Mouse (Mus musculus): ENCODE data around the gene Arid4a.
"Not testable (repeated sequence)": the region's sequence is repeated elsewhere in the genome, so short reads cannot be mapped to it uniquely, and the experiment has no call there.

Gene Arid4a

DNA sequence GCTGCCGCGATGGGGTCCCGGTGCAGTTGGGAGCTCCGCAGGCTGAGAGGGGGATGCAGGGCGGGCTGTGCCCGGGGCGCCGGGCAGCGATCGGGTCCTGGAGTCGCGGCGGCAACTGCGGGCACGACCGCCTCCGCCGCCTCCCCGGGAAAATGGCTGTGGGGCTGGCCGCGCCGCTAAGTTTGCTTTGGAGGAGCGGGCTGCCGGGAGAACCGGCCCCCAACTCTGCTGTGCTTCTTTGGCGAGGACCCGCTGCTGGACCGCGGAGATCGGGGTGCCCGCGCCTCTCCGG, 367 bp downstream of the Arid4a start:
- DNase-seq (ENCODE audit: low read depth, low spot score) = no peak

DNA sequence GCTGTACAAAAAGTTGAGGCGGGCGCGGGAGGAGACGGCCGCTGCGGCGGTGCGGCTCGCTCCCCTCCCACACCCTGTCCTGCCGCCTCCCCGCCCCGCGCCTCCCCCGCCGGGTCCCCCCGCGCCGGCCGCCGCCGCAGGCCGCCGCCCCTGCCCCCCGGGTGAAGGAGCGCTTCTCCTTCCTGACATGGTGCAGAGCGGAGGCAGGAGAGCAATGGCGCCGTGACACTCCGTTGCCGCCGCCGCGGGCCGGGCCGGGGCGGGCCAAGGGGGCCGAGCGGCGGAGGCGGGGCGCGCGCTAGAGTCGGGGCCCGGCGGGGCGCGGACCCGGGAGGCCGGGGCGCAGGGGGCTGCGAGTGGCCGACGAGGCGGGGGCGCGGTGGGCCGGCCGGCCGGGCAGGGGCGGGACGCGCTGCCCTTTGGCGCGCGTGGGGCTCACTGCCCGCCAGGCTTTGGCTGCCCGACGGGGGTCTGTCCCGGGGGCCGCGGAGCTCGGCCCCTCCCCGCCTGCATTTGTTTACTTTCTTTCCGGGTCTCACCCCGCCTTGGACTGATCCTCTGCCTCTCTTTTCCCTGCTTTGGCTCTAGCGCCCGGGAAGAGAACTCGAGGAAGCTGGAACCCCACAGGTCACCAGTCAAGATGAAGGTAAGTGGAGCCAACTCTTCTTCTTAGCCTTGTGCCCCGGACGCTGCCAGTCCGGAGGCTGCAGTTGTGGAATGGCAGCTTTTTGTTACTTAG, 882 bp downstream of the Arid4a start:
- DNase-seq (ENCODE audit: low read depth, low spot score) = peak; percentile 70

- no peak for DNase-seq (ENCODE audit: low read depth, low spot score)
These were observed 1.4 kb downstream of the Arid4a start for GRCm38 (mm10) chr12:71017242-71017571.

DNA sequence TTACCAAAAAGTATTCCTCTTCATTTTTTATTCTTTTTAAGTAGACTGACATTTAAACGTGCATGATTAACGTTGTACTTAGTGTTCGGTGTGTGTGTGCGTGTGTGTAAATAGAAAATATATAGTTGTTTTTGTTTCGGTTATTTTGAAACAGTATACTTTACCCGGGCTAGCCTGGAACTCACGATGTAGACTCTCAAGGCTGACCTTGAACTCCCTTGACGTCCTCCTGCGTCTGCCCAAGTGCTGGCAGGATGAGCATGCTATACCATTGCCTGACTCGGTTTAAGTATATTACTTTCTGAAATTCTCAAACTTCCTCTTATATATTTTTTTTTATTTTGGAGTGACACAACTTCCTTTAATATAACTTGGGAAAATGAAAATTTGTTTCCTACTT, 2.0 kb downstream of the Arid4a start:
- DNase-seq (ENCODE audit: low read depth, low spot score) = no peak

GRCm38 (mm10) chr12:71019211-71019610, 3.4 kb downstream of the Arid4a start:
- no peak for DNase-seq (ENCODE audit: low read depth, low spot score)

GRCm38 (mm10) chr12:71024411-71024810, 8.6 kb downstream of the Arid4a start:
- no peak for DNase-seq (ENCODE audit: low read depth, low spot score)

DNA sequence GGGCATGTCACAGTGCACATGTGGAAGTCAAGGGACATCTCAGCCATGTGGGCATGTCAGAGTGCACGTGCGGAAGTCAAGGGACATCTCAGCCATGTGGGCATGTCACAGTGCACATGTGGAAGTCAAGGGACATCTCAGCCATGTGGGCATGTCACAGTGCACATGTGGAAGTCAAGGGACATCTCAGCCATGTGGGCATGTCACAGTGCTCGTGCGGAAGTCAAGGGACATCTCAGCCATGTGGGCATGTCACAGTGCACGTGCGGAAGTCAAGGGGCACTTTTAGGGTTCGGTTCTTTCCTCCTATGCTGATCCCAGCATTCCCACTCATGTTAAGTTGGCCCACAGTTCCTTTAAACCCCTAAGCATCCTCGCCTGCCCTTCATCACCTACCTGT, 12.5 kb downstream of the Arid4a start:
- DNase-seq (ENCODE audit: low read depth, low spot score) = not testable (repeated sequence)

DNA sequence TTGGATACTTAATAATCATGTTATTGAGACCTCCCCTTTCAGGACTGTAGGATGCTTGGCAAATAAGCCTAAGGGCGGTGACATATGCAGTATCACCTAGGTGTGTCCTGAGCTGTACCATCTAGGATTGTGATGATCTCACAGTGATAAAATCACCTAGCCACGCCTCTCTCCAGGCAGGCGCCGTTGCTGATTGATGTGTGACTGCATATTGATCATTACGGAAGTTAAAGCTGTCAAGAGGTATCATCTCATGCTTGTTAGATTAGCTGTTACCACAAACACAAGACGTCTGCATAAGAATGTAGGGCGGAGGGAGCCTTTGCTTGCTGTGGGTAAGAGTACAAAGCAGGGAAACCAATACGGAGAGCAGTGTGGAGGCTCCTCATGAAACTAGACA, 14.5 kb downstream of the Arid4a start:
- peak; percentile 82 for DNase-seq (ENCODE audit: low read depth, low spot score)

DNA sequence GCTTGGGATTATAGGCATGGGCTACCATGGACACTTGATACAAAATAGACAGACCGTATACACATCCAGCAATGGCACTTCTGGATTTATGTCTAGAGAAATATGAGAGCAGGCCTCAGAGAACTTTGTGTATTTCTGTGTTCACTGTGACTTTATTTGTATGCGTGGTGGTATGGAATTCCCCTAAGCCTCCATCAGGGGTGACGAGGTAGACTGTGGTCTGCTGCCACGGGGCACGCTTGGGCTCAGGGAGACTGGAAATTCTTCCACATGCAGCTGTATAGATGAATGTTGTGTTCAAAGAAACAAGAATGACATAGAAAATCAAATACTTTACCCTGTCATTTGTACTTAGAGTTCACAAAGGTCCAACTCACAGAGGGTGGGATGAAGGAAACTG, 14.9 kb downstream of the Arid4a start:
- DNase-seq (ENCODE audit: low read depth, low spot score) = peak; percentile 76

DNA sequence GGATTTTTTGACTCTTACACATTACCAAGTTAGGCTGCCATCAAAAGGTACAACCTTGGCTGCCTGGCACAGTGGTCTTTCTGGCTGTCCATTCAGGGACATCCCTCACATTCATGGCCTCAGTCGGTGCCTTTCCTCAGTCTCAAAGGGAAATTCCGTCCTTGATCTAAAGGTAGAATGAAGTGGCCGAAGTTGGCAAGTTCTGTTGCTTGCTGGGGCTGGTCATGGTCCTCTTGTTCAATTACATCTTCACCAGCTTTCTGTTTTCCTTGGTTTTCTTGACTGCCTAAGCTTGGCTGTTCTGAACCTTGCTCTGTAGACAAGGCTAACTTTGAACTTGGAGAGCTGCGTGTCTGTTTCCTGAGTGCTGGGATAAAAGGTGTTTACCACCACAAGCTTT, 20.0 kb downstream of the Arid4a start:
- no peak for DNase-seq (ENCODE audit: low read depth, low spot score)

DNA sequence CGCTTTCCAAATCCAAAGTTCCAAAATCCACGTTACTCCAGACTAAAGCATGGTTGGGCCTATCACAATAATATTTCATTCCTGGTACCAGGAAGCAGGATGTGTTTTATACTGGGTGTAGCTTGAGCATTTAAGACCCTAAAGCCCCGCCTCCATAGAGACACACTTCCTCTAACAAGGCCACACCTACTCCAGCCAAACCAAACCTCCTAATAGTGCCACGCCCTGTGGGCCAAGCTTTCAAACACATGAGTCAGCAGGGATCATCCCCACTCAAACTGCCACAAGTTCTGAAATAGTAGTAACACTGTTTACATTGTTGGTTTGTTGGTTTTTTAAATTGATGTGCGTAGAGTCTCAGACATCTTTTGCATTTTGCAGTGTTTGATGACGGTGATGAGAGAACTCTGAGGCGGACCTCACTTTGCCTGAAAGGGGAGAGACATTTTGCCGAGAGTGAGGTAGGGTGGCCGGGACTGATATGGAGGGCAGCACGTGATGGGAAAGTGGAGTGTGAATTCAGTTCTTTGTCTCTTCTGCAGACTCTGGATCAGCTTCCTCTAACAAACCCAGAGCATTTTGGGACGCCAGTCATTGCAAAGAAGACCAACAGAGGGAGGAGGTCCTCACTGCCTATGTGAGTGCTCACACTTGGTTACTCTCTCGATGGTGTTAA, 21.1 kb downstream of the Arid4a start:
- DNase-seq (ENCODE audit: low read depth, low spot score) = peak; percentile 41

GRCm38 (mm10) chr12:71040462-71040861, 24.7 kb downstream of the Arid4a start:
- DNase-seq (ENCODE audit: low read depth, low spot score) = peak; percentile 76

GRCm38 (mm10) chr12:71042451-71042850, 26.7 kb downstream of the Arid4a start:
- DNase-seq (ENCODE audit: low read depth, low spot score) = no peak

DNA sequence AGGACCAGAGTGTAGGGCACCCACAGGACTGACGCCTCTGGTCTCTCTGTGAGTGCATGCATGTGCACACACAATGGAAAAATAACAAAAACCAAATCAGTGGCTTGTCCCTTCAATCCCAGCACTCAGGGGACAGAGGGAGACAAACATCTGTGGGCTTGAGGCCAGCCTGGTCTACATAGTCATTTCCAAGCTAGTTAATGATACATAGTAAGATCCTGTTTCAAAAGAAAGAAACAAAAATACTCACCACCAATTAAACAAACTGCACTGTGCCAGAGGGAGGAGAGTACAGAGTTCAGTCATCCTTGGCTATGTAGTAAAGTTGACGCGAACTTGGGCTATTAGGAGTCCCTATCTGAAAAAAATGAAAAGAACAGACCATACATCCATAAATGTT, 27.8 kb downstream of the Arid4a start:
- DNase-seq (ENCODE audit: low read depth, low spot score) = no peak

DNA sequence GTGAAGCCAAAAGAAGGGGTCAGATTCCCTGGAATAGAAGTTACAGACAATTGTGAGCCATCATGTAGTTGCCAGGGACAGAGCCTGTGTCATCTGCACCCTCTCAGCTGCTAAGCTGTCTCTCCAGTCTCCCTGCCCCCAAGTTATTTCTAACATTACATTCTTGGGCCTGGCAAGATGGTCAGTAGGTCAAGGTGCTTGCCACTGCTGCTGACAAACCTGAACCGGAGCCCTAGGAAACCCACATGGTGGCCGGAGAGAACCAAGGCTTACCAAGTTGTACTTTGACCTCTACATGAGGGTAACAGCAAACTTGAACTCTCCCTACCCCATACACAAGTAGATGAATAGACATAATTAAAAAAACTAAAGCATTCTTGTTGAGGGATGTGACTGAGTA, 28.7 kb downstream of the Arid4a start:
- DNase-seq (ENCODE audit: low read depth, low spot score) = no peak

GRCm38 (mm10) chr12:71046501-71046900, 30.7 kb downstream of the Arid4a start:
- DNase-seq (ENCODE audit: low read depth, low spot score) = no peak

GRCm38 (mm10) chr12:71047473-71048078, 31.8 kb downstream of the Arid4a start:
- peak; percentile 48 for DNase-seq (ENCODE audit: low read depth, low spot score)

GRCm38 (mm10) chr12:71048117-71048516, 32.3 kb downstream of the Arid4a start:
- peak; percentile 97 for DNase-seq (ENCODE audit: low read depth, low spot score)

DNA sequence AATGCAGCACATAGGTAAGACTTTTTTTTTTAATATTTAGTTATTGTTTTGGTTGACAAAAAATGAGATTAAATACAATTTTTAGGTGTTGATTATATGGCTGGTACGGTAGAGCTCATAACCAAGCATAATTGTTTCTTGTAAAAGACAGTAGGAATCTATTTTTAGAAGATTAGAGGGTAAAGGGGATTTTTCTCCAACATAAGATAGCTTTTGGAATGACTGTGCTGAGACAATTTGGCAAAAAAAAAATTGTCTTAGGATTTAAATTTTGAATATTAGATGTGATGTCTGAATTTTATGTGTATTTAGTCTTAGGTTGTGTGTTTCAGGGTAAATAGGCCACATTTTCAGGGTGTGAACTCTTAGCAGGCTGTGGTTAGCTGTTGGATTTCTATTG, 32.8 kb downstream of the Arid4a start:
- no peak for DNase-seq (ENCODE audit: low read depth, low spot score)

- DNase-seq (ENCODE audit: low read depth, low spot score) = no peak
These were observed 33.9 kb downstream of the Arid4a start for GRCm38 (mm10) chr12:71049596-71050265.

DNA sequence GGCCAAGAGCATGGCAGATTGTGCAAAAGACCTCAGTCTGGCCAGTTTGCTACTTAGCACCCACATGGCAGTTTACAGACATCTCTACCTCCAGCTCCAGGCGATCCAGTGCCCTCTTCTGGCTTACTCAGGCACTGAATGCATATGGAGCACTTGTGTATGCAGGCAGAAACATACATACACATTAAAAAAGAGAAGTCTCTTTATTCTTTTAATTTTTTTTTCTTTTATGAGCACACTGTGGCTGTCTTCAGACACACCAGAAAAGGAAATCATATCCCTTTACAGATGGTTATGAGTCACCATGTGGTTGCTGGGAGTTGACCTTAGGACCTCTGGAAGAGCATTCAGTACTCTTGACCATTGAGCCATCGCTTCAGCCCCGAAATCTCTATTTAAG, 35.3 kb downstream of the Arid4a start:
- peak; percentile 87 for DNase-seq (ENCODE audit: low read depth, low spot score)

DNA sequence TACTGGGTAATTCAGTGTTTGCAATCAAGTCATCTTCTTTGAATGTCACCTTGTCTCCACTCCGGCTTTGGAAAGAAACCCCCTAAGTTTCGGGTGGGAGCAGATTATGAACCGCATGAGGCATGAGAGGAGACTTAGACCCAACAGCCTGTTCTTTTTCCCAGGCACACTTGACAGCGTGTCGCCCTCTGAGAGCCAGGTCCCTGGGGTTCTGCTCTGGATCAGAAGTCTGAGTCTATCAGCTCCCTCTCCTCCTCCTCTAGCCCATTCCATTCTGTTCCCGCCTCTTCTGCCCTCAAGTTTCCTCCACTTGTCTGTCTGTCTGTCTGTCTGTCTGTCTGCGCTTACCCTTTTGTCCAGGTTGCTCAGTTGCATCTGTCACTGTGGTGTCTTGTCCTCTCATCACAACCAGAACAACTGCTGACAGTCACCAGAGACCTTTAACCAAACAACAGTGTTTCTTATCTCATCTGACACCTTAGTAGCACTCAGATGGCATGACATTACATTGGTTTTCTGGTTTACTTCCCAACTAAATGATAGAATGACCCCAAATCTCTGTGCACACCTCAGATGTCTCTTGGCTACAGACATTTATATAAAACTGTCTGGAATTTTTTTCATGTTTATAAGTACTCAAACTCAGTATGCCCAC, 36.7 kb downstream of the Arid4a start:
- DNase-seq (ENCODE audit: low read depth, low spot score) = no peak

Measured in CD4-positive, CD25-positive, alpha-beta regulatory T cell, adult 2 months (primary cell).